Mouse (Mus musculus): Measurements from ENCODE around the gene Gm49391. TPM values are rescaled to one million over a fixed set of nuclear protein-coding genes. Genes with fewer than 3 reads are reported as not detected.
"Not testable (repeated sequence)": the region's sequence is repeated elsewhere in the genome, so short reads cannot be mapped to it uniquely, and the experiment has no call there.

The Gm49391 gene
- 1.1 and 1.8 TPM in 2 replicates for polyA plus RNA-seq (2012; rRNA removed)

DNA sequence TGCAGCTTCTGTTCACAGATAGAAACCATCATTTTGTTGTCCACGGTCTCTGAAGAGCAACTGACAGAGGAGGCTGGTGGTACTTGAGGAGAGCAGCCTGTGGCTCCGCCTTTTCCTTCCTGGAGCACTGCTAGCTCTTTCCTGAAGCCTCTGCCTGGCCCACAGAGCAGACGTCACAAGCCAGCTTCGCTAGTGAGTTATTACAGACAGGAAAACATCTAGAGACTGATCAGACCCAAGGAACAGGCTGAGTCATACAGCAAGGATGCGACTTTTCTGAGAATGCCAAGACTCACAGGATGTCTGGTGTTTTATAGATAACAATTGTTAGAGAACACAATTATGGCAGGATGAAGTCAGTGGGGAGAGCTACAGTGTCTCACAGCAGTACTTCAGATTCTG lies at the start of gene Gm49391, which contains the start of gene Ctla2a:
Gm49391 (minus strand) TSS at position 72 of the 402 bp plus-strand sequence.
Ctla2a (minus strand) TSS at position 126 of the 402 bp plus-strand sequence.
- TF ChIP-seq POLR2A (IDR thresholded peaks at IDR 0.05; ENCODE audit: borderline replicate concordance, insufficient read depth, low read length) (no peak), CTCF (IDR thresholded peaks at IDR 0.05; ENCODE audit: borderline replicate concordance, insufficient read depth, low read depth, low read length) (no peak)

GRCm38 (mm10) chr13:60972319-60972718 lies 35.9 kb upstream of the Gm49391 start:
- WGBS: 65% methylated on average over 4 of the region's 4 CpGs
- H3K4me1 ChIP-seq (ENCODE audit: control insufficient read depth, insufficient read depth, low read length); H3K27ac ChIP-seq (ENCODE audit: insufficient read depth, low read length); H3K4me3 ChIP-seq (replicated peaks; ENCODE audit: insufficient read depth, low read depth, low read length); DNase-seq; H3K27me3 ChIP-seq (ENCODE audit: control insufficient read depth, insufficient read depth, low read length): not testable (repeated sequence)

More for the DNA sequence above, at the start of gene Gm49391, which contains the start of gene Ctla2a:
- H3K4me1 ChIP-seq (ENCODE audit: control insufficient read depth, insufficient read depth, low read length): no peaks in the 10 kb centered on the region
- 66% methylated on average over 5 of the region's 5 CpGs for WGBS
- no peaks in the 10 kb centered on the region for H3K27me3 ChIP-seq (ENCODE audit: control insufficient read depth, insufficient read depth, low read length)
- no peak for DNase-seq
- H3K4me3 ChIP-seq (replicated peaks; ENCODE audit: insufficient read depth, low read depth, low read length): no peak within 1 kb of the TSS
- no peak within 1 kb of the TSS for H3K27ac ChIP-seq (ENCODE audit: insufficient read depth, low read length)

GRCm38 (mm10) chr13:60963985-60964384 lies 27.6 kb upstream of the Gm49391 start:
- DNase-seq; H3K27ac ChIP-seq (ENCODE audit: insufficient read depth, low read length); H3K4me3 ChIP-seq (replicated peaks; ENCODE audit: insufficient read depth, low read depth, low read length); H3K27me3 ChIP-seq (ENCODE audit: control insufficient read depth, insufficient read depth, low read length); H3K4me1 ChIP-seq (ENCODE audit: control insufficient read depth, insufficient read depth, low read length): not testable (repeated sequence)
- WGBS: 36% methylated on average over 4 of the region's 5 CpGs

DNA sequence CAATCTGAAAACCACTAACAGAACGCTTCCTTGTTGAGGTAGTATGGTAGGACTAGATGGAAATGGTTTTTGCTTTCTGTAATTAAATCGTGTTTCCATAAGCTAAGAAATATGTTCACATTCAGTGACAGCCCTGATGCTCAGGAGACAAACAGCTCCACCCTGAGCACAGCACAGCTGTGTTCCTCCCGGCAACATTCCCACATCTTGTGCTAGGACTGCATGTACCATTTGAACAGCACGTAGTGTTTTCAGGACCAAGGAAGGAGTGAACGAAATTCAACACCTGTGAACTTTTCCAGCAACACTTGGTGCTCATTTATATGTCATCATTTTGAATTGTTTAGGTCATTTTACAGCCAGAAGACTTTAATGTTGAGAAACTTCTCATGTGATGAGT lies 25.3 kb upstream of the Gm49391 start:
- TF ChIP-seq POLR2A (IDR thresholded peaks at IDR 0.05; ENCODE audit: borderline replicate concordance, insufficient read depth, low read length) (no peak), CTCF (IDR thresholded peaks at IDR 0.05; ENCODE audit: borderline replicate concordance, insufficient read depth, low read depth, low read length) (no peak)
- WGBS: 61% methylated on average over 5 of the region's 5 CpGs
- no peak for DNase-seq
- Histone ChIP-seq H3K4me3 (replicated peaks; ENCODE audit: insufficient read depth, low read depth, low read length) (no peak overlapping the region), H3K4me1 (ENCODE audit: control insufficient read depth, insufficient read depth, low read length) (no peaks in the 10 kb centered on the region), H3K27me3 (ENCODE audit: control insufficient read depth, insufficient read depth, low read length) (no peaks in the 10 kb centered on the region), H3K27ac (ENCODE audit: insufficient read depth, low read length) (no peak overlapping the region)

DNA sequence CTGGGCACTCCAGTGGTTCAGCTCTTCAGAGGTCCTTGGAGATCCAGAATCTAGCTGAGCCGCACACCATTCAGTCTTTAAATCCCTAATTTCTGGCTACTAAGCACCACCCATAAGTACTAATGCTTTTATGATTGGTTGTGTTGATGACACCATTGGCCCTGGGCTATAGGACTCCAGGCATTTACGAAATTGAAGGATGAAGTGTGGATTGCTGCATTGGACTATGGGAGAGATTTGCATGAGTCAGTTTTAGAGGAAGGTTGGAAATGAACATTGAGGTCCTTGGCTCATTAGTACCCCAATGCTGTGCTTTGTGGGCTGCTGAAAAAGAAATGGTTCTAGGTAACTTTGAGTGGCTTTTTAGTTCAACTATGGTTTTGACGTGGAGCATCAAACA lies 5.5 kb upstream of the Gm49391 start, which contains the start of gene Tpbpa:
Tpbpa (minus strand) TSS at position 101 of the 400 bp plus-strand sequence.
- WGBS: 64% methylated on average over 3 of the region's 3 CpGs
- not testable (repeated sequence) for H3K27ac ChIP-seq (ENCODE audit: insufficient read depth, low read length); H3K27me3 ChIP-seq (ENCODE audit: control insufficient read depth, insufficient read depth, low read length); DNase-seq; H3K4me3 ChIP-seq (replicated peaks; ENCODE audit: insufficient read depth, low read depth, low read length); H3K4me1 ChIP-seq (ENCODE audit: control insufficient read depth, insufficient read depth, low read length)

DNA sequence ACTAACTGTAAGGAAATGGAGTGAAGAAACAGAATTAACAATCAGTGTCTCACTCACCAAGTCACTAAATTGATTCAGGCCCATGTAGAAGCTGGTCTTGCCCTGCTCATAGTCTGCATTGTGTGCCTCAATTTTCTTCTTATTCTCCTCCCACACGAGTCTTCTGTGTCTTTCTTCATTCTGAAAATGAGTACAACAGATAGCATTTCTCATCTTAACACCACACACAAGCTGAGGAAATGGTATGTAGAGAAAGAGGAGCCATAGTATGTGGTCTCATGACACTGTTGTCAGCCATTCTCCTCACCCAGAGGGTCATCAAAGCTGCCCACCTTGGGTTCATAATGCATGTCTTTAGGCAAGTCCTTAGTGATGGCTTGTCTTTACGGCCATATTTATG lies 881 bp downstream of the Gm49391 start, which contains the start of gene Gm49393:
Gm49393 (minus strand) TSS at position 101 of the 400 bp plus-strand sequence.
- H3K27ac ChIP-seq (ENCODE audit: insufficient read depth, low read length); H3K4me3 ChIP-seq (replicated peaks; ENCODE audit: insufficient read depth, low read depth, low read length); H3K27me3 ChIP-seq (ENCODE audit: control insufficient read depth, insufficient read depth, low read length); DNase-seq; H3K4me1 ChIP-seq (ENCODE audit: control insufficient read depth, insufficient read depth, low read length): not testable (repeated sequence)
- WGBS: 68% methylated on average over 2 of the region's 2 CpGs

DNA sequence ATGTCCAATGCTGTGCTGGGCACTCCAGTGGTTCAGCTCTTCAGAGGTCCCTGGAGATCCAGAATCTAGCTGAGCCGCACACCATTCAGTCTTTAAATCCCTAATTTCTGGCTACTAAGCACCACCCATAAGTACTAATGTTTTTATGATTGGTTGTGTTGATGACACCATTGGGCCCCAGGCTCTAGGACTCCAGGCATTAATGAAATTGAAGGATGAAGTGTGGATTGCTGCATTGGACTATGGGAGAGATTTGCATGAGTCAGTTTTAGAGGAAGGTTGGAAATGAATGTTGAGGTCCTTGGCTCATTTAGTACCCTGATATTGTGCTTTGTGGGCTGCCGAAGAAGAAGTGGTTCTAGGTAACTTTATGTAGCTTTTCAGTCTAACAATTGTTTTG lies 31.6 kb downstream of the Gm49391 start, which contains the start of gene Tpbpb:
Tpbpb (minus strand) TSS at position 101 of the 400 bp plus-strand sequence.
- not testable (repeated sequence) for H3K4me3 ChIP-seq (replicated peaks; ENCODE audit: insufficient read depth, low read depth, low read length); H3K4me1 ChIP-seq (ENCODE audit: control insufficient read depth, insufficient read depth, low read length); DNase-seq; H3K27me3 ChIP-seq (ENCODE audit: control insufficient read depth, insufficient read depth, low read length); H3K27ac ChIP-seq (ENCODE audit: insufficient read depth, low read length)
- 88% methylated on average over 2 of the region's 2 CpGs for WGBS

- Histone ChIP-seq H3K27ac (ENCODE audit: insufficient read depth, low read length) (no peak within 1 kb of the TSS), H3K4me1 (ENCODE audit: control insufficient read depth, insufficient read depth, low read length) (no peaks in the 10 kb centered on the region), H3K27me3 (ENCODE audit: control insufficient read depth, insufficient read depth, low read length) (no peaks in the 10 kb centered on the region), H3K4me3 (replicated peaks; ENCODE audit: insufficient read depth, low read depth, low read length) (no peak within 1 kb of the TSS)
- 82% methylated on average over 3 of the region's 3 CpGs for WGBS
- no peak for TF ChIP-seq CTCF (IDR thresholded peaks at IDR 0.05; ENCODE audit: borderline replicate concordance, insufficient read depth, low read depth, low read length)
- TF ChIP-seq POLR2A (IDR thresholded peaks at IDR 0.05; ENCODE audit: borderline replicate concordance, insufficient read depth, low read length): no peak
- peak in 1 of 2 experiments; percentile 1 for DNase-seq
Measured at GRCm38 (mm10) chr13:60897328-60897727, 39.0 kb downstream of the Gm49391 start, which contains the start of gene Ctla2b. Gene Ctla2b (minus strand): TSS chr13:60897447.

DNA sequence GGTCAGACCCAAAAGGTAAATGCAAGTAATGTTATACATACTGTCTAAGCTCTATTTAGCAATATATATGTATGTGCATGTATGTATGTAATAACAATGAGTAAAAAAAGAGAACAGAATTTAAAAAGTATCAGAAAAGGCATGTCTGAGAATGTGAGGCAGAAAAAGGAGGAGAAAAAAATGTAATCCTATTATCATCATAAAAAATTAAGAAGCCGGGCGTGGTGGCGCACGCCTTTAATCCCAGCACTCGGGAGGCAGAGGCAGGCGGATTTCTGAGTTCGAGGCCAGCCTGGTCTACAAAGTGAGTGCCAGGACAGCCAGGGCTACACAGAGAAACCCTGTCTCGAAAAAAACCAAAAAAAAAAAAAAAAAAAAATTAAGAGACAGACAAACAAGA lies 39.6 kb downstream of the Gm49391 start, which contains the start of gene Gm49392:
Gm49392 (minus strand) TSS at position 101 of the 400 bp plus-strand sequence.
- not testable (repeated sequence) for H3K4me1 ChIP-seq (ENCODE audit: control insufficient read depth, insufficient read depth, low read length); H3K27ac ChIP-seq (ENCODE audit: insufficient read depth, low read length); H3K4me3 ChIP-seq (replicated peaks; ENCODE audit: insufficient read depth, low read depth, low read length); H3K27me3 ChIP-seq (ENCODE audit: control insufficient read depth, insufficient read depth, low read length); DNase-seq
- 76% methylated on average over 8 of the region's 8 CpGs for WGBS
